Mouse (Mus musculus) right cerebral cortex, postnatal 36 days (tissue): Measurements from ENCODE around the gene BC049730.

Experiments
- DNase-seq, 2 experiments: peaks; one replicate each; pipeline ENCODE4 v3.0.0; 2022; ENCODE audit warnings: low spot score in 2 of 2, mixed read lengths in 1 of 2

The BC049730 gene

GRCm38 (mm10) chr7:24762574-24762973 lies 53.5 kb downstream of the BC049730 start:
- DNase-seq, result no peak
